Mouse (Mus musculus): ENCODE measurements around the gene Duox1. TPM values are rescaled to one million over a fixed set of nuclear protein-coding genes. Genes with fewer than 3 reads are reported as not detected.

The Duox1 gene
- polyA plus RNA-seq, 1 experiment: not detected

GRCm38 (mm10) chr2:122351931-122352329 is 36.5 kb downstream of the Duox1 start:
- Histone ChIP-seq H3K27ac (ENCODE audit: insufficient read depth, low read length) (0 out of 2 replicates have a peak overlapping the region, but pooled peaks have one; percentile 32), H3K4me3 (ENCODE audit: insufficient read depth, low read length) (no peak overlapping the region), H3K4me1 (ENCODE audit: control insufficient read depth, insufficient read depth, low read length) (peaks cover 9% of the 10 kb centered on the region)
- TF ChIP-seq CTCF (IDR thresholded peaks at IDR 0.05; ENCODE audit: extremely low read depth, insufficient read depth, low read length) (no peak), POLR2A (IDR thresholded peaks at IDR 0.05; ENCODE audit: extremely low read depth, insufficient read depth, low read length) (no peak)

DNA sequence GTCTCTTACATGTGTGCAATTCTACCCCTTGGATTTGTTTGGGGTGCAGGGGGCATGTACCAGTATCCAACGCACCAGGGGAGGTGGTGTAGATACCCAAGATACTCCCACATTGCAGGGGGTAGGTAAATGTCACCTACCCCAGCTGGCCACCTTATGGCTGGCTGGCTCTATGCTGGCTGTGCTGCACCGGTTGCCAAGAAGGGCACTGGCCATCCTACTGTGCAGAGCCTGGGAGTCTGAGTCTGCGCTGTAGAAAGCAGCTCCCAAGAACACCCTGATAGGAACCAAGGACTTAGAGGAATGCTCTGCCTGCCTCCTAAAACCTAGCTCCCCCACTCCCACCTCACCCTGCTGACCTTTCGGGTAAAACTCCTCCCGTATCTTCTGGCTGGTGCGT is 37.5 kb downstream of the Duox1 start:
- Histone ChIP-seq H3K27ac (ENCODE audit: insufficient read depth, low read length) (no peak overlapping the region), H3K4me3 (ENCODE audit: insufficient read depth, low read length) (no peak overlapping the region), H3K4me1 (ENCODE audit: control insufficient read depth, insufficient read depth, low read length) (peaks cover 9% of the 10 kb centered on the region)
- TF ChIP-seq POLR2A (IDR thresholded peaks at IDR 0.05; ENCODE audit: extremely low read depth, insufficient read depth, low read length) (no peak), CTCF (IDR thresholded peaks at IDR 0.05; ENCODE audit: extremely low read depth, insufficient read depth, low read length) (no peak)

GRCm38 (mm10) chr2:122353765-122354164 is 38.3 kb downstream of the Duox1 start:
- peaks cover 9% of the 10 kb centered on the region for H3K4me1 ChIP-seq (ENCODE audit: control insufficient read depth, insufficient read depth, low read length)
- no peak overlapping the region for H3K27ac ChIP-seq (ENCODE audit: insufficient read depth, low read length)
- no peak overlapping the region for H3K4me3 ChIP-seq (ENCODE audit: insufficient read depth, low read length)
- TF ChIP-seq POLR2A (IDR thresholded peaks at IDR 0.05; ENCODE audit: extremely low read depth, insufficient read depth, low read length): no peak
- no peak for TF ChIP-seq CTCF (IDR thresholded peaks at IDR 0.05; ENCODE audit: extremely low read depth, insufficient read depth, low read length)

- peaks cover 9% of the 10 kb centered on the region for H3K4me1 ChIP-seq (ENCODE audit: control insufficient read depth, insufficient read depth, low read length)
- no peak overlapping the region for H3K4me3 ChIP-seq (ENCODE audit: insufficient read depth, low read length)
- H3K27ac ChIP-seq (ENCODE audit: insufficient read depth, low read length): no peak overlapping the region
- TF ChIP-seq POLR2A (IDR thresholded peaks at IDR 0.05; ENCODE audit: extremely low read depth, insufficient read depth, low read length) (no peak), CTCF (IDR thresholded peaks at IDR 0.05; ENCODE audit: extremely low read depth, insufficient read depth, low read length) (no peak)
Observed at GRCm38 (mm10) chr2:122354191-122354929, 38.9 kb downstream of the Duox1 start.

DNA sequence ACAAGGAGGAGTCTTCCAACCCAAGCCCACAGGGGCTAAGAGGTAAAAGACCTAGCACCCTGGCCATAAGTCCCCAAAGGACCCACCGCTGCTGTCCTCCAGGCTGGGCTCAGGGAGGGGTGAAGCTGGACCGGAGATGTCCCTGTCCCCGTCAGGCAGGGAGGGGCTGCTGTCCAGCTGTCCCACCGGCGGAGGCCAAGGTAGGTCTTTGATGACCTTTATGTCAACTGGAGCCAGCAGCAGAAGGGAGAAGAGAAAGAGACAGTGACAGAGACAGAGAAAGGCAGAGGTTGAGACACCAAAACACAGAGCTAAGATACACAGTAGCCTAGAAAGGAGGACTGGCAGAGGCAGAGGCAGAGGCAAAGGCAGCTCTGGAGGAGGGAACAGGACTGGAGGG is 39.9 kb downstream of the Duox1 start:
- peaks cover 9% of the 10 kb centered on the region for H3K4me1 ChIP-seq (ENCODE audit: control insufficient read depth, insufficient read depth, low read length)
- no peak overlapping the region for H3K27ac ChIP-seq (ENCODE audit: insufficient read depth, low read length)
- no peak for TF ChIP-seq CTCF (IDR thresholded peaks at IDR 0.05; ENCODE audit: extremely low read depth, insufficient read depth, low read length)
- no peak for TF ChIP-seq POLR2A (IDR thresholded peaks at IDR 0.05; ENCODE audit: extremely low read depth, insufficient read depth, low read length)
- no peak overlapping the region for H3K4me3 ChIP-seq (ENCODE audit: insufficient read depth, low read length)

GRCm38 (mm10) chr2:122356187-122356586 is 40.7 kb downstream of the Duox1 start:
- TF ChIP-seq POLR2A (IDR thresholded peaks at IDR 0.05; ENCODE audit: extremely low read depth, insufficient read depth, low read length): no peak
- TF ChIP-seq CTCF (IDR thresholded peaks at IDR 0.05; ENCODE audit: extremely low read depth, insufficient read depth, low read length): no peak
- Histone ChIP-seq H3K4me3 (ENCODE audit: insufficient read depth, low read length) (no peak overlapping the region), H3K27ac (ENCODE audit: insufficient read depth, low read length) (no peak overlapping the region), H3K4me1 (ENCODE audit: control insufficient read depth, insufficient read depth, low read length) (peaks cover 8% of the 10 kb centered on the region)

DNA sequence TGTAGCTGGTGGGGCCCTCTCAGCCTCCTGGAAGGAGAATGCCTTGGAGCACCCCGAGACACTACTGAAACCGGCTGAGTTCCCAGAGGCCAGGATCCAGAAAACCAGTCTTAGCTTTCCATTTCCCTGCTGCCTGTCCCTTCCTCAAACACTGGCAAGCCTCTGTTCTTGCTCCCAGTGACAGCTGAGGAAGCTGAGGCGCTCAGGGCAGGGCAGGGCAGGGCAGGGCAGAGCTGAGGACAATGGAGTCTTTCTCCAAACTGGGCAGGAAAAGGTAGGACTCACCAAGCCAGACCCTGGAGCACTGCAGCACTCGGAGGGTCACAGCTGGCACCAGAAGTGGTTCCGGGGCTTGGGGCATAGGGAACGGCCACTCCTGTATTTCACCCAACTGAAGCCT is 44.8 kb downstream of the Duox1 start:
- no peak overlapping the region for H3K27ac ChIP-seq (ENCODE audit: insufficient read depth, low read length)
- TF ChIP-seq CTCF (IDR thresholded peaks at IDR 0.05; ENCODE audit: extremely low read depth, insufficient read depth, low read length) (no peak), POLR2A (IDR thresholded peaks at IDR 0.05; ENCODE audit: extremely low read depth, insufficient read depth, low read length) (no peak)
- H3K4me3 ChIP-seq (ENCODE audit: insufficient read depth, low read length): no peak overlapping the region
- H3K4me1 ChIP-seq (ENCODE audit: control insufficient read depth, insufficient read depth, low read length): no peaks in the 10 kb centered on the region

DNA sequence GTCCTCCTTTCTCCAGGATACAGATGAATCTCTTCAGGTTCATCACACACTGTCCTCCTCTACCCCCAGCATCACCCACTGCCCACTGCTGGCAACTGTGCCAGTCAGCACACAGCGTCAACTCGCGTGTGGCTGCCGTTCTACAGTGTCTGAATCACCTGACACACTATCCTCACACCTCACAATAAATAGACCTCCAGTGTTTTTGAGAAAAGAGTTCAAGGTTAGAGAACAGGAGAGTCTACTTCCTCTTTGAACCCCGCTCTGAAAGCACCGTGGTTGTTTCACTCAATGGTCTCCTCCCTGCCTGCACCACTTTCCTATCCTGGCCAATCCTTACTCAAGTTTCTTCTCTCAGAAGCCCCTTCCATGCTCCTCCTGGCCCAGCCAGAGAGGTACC is 45.7 kb downstream of the Duox1 start:
- H3K4me3 ChIP-seq (ENCODE audit: insufficient read depth, low read length): no peak overlapping the region
- H3K27ac ChIP-seq (ENCODE audit: insufficient read depth, low read length): no peak overlapping the region
- H3K4me1 ChIP-seq (ENCODE audit: control insufficient read depth, insufficient read depth, low read length): no peaks in the 10 kb centered on the region
- no peak for TF ChIP-seq CTCF (IDR thresholded peaks at IDR 0.05; ENCODE audit: extremely low read depth, insufficient read depth, low read length)
- TF ChIP-seq POLR2A (IDR thresholded peaks at IDR 0.05; ENCODE audit: extremely low read depth, insufficient read depth, low read length): no peak

GRCm38 (mm10) chr2:122361868-122362621 is 46.6 kb downstream of the Duox1 start:
- Histone ChIP-seq H3K27ac (ENCODE audit: insufficient read depth, low read length) (no peak overlapping the region), H3K4me1 (ENCODE audit: control insufficient read depth, insufficient read depth, low read length) (peaks cover 2% of the 10 kb centered on the region; the same call in 1 of the 2 replicates), H3K4me3 (ENCODE audit: insufficient read depth, low read length) (no peak overlapping the region)
- TF ChIP-seq CTCF (IDR thresholded peaks at IDR 0.05; ENCODE audit: extremely low read depth, insufficient read depth, low read length) (no peak), POLR2A (IDR thresholded peaks at IDR 0.05; ENCODE audit: extremely low read depth, insufficient read depth, low read length) (no peak)
